Mouse (Mus musculus): ENCODE data around the gene Rapgef3.

Rapgef3 gene

DNA sequence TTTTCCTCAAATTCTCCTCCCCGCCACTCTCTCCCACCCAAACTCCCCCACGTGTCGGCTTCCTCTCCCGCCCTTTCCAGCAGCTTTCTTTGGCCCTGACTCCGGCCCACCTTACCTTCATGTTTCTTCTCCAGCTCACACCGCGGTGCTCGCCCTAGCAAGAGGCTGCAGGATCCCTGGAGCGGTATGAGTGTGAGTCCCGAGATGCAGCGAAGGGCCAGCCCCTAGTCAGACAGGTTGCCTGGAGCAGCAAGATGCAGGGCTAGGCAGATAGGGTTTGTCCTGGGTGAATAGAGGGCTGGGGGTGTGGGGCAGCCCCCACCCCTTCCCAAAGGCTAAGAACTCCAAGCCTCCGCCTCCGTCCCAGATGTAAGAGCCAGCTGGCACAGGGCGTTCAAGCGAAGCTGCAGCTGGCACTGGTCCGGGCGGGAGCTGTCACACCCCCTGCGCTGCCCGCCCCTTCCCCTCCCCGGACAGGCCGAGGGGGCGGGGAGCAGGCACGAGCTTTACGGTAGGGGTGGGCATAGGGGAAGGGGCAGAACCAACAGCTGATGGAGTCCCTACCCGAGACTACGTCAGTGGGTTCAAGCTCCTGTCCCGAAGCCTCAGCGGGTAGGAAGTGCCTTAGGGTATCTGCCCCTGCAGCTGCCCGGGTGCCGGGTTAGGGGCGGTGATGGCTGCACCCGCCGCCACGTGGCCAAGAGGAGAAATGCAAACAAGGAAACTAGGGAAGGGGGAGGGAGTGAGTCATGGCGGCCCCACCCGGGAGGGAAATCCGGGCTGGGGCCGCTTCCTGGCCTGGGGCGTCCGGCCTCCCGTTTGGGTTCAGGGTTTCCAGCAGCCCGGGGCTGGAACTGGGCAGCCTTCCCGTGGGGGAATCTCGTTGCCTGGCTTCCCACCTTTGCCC, at the start of gene Rapgef3:
Rapgef3 (minus strand) TSS at position 693 of the 907 bp plus-strand sequence.
- peak; percentile 63 to 71 for DNase-seq (ENCODE audit: low read depth in 2 of 2, low spot score in 2 of 2)

GRCm38 (mm10) chr15:97816199-97816994, 48.6 kb upstream of the Rapgef3 start:
- DNase-seq (ENCODE audit: low read depth in 2 of 2, low spot score in 2 of 2): no peak

DNA sequence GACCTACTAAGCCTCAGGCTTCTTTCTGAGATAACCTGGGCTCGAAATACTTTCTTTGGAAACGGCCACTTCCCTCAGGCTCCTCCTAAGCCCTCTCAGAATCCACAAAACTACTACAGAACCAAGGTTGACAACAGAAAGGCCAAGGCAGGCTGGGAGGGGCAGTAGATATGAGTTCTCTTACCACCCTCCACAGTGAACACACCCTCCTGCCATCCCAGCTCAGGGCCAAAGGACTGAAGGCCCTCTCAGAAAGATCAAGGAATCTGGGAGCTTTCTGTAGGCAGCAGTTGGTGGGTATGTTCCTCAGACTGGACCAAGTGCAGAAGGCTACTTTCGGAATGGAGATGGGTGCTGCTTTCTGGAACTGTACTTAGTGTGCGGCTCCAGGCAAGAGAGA, 47.5 kb upstream of the Rapgef3 start:
- no peak for DNase-seq (ENCODE audit: low read depth in 2 of 2, low spot score in 2 of 2)

GRCm38 (mm10) chr15:97814703-97815102, 46.9 kb upstream of the Rapgef3 start:
- DNase-seq (ENCODE audit: low read depth in 2 of 2, low spot score in 2 of 2): no peak

DNA sequence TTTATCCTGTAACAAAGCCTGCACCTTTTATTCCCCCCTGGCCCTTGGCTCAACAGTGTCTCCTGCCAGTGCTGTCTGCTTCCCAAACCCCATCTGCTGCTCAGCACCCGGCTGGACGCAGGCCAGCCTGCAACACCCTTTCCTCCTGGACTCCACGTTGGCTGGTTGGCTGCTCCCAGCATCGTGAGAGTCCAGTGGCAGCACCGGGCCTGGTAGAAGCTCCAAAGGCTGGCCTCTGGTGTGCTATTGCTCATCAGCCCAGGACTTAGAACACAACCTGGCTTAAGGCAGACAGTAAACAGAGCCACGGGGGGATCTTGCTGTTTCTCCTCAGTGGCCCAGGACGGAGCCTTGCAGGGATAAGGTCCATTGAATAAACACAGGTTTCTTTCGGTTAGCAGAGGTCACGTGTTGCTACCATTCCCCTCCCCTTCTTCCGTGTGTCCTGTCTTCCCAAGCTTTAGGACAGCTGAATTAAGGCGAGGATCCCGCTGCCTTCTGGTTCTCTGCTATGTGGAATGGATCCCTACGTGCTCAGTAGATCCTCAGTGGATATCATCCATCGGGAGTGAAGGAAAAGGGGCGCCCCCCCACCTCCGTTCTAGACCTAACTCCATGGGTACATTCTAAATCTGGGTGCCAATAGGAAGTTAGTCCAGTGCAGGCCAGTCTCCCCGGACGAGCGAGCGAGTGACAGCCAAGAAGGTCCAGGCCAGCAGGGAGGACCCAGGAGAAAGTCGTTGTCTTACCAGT, 45.9 kb upstream of the Rapgef3 start:
- no peak for DNase-seq (ENCODE audit: low read depth in 2 of 2, low spot score in 2 of 2)

DNA sequence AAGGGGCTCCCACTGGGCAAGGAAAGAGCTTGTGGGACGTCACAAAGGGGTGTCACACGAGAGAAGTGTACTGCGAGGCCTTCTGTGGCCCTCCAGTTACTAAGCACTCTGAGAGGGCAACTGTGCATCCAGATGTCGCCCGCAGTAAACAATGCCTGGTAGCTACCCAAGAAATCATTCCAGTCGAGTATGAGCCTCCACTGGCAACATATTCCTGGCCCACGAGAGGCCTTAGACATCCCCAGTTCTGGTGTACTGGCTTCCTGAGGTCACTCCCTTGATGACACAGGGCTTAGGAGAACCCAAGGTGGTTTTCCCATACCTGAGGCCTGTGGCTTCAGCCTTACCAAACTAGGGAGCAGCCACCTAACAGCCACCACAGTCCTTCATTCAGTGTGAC, 45.1 kb upstream of the Rapgef3 start:
- DNase-seq (ENCODE audit: low read depth in 2 of 2, low spot score in 2 of 2): no peak

DNA sequence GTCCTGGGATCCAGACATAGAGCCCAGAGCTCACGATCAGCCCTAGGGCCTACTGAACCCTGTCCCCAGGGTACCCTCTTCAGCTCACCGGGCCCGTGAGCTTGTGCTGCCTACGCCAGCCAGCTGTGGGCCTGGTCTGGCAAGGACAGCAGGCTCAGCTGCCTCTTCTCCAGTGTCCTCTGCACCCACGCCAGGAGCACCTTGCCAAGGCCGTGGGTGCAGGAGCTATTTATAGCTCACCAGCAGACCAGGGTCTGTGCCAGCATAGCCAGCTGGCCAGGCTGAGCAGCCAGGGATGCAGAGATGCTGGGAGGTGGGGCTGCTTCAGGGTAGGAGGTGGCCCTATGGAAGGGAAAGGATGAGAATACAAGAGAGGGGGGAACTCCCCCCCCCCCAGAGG, 44.4 kb upstream of the Rapgef3 start:
- no peak for DNase-seq (ENCODE audit: low read depth in 2 of 2, low spot score in 2 of 2)

DNA sequence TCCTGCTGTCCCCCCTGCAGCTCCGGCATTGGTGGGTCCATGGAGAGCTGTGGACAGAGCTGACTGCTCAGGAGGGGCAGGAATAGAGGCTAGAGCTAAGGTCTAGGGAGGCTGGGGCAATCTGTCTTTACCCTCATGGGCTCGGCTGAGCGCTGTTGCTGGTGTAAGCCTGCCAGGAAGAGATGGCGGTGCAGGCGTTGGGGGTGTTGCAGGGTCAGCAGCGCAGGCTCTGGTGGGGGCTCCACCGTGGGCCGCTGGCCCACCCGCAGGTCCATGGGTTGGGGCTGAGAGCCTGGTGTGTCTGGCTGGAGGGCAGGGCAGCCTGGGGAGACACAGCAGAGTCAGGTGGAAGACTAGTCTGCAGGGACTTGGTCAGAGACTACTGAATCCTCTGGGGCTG, 43.5 kb upstream of the Rapgef3 start:
- DNase-seq (ENCODE audit: low read depth in 2 of 2, low spot score in 2 of 2): no peak

GRCm38 (mm10) chr15:97810399-97810798, 42.6 kb upstream of the Rapgef3 start:
- no peak for DNase-seq (ENCODE audit: low read depth in 2 of 2, low spot score in 2 of 2)

DNA sequence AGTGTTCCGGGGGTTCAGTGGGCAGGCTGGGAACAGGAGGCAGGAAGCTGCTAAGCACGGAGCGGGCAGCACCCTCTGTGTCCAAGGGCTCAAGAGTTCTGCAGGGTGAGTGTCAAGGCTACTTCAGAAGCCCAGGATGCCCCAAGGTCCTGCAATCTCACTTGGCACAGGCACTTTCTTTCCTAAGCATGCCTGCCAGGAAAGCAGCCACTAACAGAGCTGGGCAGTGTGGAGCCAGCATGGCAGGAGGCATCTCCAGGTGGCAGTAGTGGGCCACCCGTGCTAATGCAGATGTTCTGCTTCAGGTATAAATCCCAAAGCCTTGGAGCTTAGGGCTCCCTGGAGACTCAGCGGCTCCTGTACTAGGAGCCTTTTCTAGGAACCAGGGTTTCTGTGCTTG, 42.2 kb upstream of the Rapgef3 start:
- no peak for DNase-seq (ENCODE audit: low read depth in 2 of 2, low spot score in 2 of 2)

DNA sequence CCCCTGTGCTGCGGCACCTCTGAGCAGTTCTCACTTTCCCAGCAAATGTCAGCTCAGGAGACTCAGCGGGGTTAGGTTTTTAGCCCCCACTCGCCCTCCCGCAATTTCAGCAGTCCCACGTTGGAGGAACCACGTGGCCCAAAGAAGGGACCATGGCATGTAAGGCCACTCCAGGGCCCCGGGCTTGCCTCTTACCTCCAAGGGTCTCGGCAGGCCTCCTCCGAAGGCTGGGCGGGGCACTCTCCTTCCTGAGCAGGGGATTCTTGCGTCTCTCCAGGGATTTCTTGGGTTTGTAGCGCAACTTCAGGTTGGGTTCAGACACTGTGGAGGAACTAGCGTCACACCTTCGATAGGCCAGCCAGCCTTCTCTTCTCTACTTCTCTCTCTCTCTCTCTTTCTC, 41.4 kb upstream of the Rapgef3 start:
- DNase-seq (ENCODE audit: low read depth in 2 of 2, low spot score in 2 of 2): no peak

- no peak for DNase-seq (ENCODE audit: low read depth in 2 of 2, low spot score in 2 of 2)
Observed at GRCm38 (mm10) chr15:97808532-97808931, 40.8 kb upstream of the Rapgef3 start.

DNA sequence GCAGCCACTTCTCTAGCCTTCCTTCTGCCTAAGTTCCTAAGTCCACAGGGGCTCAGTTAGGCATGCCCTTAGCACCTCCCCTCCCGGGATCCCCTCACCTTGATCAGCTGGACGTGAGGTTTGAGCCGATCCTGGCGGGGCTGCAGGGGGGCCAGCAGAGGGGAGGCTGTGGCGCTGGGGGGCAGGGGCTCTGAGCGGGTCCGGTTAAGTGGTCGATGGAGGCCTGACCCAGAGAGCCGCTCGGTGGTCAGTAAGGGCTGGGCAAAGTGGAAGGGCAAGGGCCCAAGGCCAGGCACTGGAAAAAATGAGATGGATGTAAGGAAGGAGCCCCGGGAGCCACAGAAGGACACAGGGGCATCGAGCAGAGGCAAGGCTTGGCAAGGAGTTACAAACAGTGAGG, 40.1 kb upstream of the Rapgef3 start:
- no peak for DNase-seq (ENCODE audit: low read depth in 2 of 2, low spot score in 2 of 2)

DNA sequence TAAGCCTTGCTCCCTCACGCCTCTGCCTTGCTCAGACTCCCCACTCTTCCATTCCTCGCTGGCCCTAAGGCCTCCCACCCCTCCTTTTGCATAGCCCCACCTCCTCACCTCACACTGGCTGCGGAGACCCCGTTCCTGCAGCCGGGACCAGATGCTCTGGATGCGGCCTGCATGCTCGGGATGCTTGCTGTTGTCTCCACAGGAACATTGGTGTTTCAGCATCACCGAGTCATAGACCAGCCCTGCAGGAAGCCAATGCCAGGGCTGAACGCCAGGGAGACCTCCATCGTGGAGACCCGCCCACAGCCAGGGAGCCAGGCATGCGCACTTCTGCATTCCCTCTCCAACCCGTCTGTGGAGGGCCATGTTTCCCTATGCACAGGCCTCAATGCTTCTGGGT, 34.8 kb upstream of the Rapgef3 start:
- DNase-seq (ENCODE audit: low read depth in 2 of 2, low spot score in 2 of 2): no peak

DNA sequence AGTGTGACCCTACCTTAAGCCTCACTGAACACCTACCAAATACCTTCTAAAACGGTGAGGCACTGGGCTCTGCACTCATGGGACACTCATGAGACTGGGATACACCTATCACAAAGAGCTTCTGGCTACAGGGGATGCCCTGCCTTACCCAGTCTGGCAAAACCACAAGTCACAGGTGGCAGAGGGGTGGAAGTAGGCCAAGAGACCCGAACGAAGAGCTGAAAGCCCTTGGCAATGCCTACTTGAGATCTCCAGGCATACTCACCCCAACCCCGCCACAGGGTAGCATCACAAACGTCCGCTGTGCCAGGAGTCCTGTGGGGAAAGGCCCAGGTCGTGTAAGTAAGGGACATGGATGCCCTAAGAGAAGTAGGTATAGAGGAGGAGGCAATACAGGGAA, 34.0 kb upstream of the Rapgef3 start:
- DNase-seq (ENCODE audit: low read depth in 2 of 2, low spot score in 2 of 2): no peak

- no peak for DNase-seq (ENCODE audit: low read depth in 2 of 2, low spot score in 2 of 2)
Observed at GRCm38 (mm10) chr15:97800853-97801252, 33.1 kb upstream of the Rapgef3 start.

DNA sequence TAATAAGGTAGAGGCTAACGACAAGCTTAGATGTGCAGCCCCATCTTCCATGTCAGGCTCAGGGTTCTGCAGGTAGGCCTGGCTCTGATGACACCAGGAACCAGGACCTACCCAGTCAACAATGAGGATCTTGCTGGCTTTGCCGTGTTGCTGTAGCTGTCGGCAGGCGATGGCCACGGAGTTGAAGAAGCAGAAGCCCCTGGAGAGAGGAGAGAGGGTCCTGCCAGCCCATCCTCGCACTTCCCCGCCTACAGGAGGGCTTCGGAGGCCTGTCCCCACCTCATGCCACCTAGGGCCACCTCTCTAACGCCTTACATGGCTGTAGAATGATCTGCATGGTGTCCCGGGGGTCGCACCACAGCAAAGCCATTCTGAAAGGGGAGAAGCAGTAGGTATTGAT, 31.7 kb upstream of the Rapgef3 start:
- DNase-seq (ENCODE audit: low read depth in 2 of 2, low spot score in 2 of 2): no peak

GRCm38 (mm10) chr15:97798134-97798533, 30.4 kb upstream of the Rapgef3 start:
- DNase-seq (ENCODE audit: low read depth in 2 of 2, low spot score in 2 of 2): no peak

DNA sequence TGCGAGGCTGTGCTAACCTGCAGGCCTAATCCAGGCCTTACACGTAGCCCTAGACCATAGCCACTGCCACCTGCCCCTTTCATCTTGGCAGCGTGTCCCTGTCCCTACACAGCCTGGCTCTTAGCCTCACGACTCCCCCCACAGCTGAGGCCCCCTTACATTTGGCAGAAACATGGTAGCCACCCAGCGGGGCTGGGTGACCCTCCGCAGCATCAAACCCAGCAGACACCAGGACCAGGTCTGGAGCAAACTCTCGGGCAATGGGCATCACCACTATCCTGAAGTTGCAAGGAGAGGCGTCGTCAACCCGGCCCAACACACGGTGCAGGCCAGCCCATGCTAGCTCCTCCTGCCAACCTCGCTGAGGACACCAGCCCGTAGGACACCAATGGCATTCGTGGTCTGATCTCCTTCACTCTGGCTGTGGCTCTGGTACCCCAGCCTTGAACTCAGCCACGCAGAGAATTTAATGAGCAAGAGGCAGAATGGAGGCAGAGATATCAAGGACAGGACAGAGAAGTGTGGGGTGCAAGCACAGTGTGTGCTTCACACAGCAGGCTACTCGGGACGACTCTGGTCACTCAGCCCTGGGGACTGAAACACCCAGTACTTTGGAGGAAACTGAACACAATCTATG, 29.0 kb upstream of the Rapgef3 start:
- DNase-seq (ENCODE audit: low read depth in 2 of 2, low spot score in 2 of 2): no peak

DNA sequence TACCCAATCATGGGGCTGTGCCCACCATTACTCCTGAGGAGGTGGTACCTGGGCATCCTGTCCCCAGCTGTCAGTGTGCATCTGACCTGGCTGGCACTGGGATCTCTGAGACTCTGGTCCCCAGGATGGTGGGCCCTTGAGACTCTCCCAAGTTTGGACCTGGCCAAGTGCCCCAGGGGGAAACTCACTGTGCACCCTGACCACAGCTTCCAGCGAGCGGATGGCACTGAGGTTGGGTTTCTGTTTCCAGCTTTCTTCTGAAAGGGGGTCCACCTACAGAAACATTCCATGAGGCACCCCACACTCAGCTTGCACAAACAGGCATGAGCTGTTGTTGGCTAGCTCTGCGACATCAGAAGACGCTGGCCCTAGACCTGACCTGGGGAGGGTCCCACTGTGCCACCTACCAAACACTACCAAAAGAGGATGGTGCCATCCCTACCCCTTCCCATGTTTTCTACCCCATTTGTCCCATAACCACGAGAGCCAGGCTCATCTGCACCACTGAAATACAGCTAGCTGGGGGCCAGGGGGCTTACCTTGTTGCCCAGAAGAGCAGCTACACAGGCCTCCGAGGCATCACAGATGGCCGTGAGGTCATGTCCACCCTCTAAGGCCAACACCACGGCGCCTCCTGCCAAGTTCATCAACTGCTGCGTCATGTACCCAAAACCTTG, 27.9 kb upstream of the Rapgef3 start:
- DNase-seq (ENCODE audit: low read depth in 2 of 2, low spot score in 2 of 2): no peak

Data from CD8-positive naive resting alpha-beta T cell, adult 2 months (primary cell).